Mouse (Mus musculus) kidney, adult 9 months (tissue): Measurements from ENCODE around the gene Phospho2.
"Not testable (repeated sequence)": the region's sequence is repeated elsewhere in the genome, so short reads cannot be mapped to it uniquely, and the experiment has no call there.

Experiments used
- DNase-seq: peaks from one replicate; pipeline ENCODE4 v3.0.0; 2022

The Phospho2 gene

DNA sequence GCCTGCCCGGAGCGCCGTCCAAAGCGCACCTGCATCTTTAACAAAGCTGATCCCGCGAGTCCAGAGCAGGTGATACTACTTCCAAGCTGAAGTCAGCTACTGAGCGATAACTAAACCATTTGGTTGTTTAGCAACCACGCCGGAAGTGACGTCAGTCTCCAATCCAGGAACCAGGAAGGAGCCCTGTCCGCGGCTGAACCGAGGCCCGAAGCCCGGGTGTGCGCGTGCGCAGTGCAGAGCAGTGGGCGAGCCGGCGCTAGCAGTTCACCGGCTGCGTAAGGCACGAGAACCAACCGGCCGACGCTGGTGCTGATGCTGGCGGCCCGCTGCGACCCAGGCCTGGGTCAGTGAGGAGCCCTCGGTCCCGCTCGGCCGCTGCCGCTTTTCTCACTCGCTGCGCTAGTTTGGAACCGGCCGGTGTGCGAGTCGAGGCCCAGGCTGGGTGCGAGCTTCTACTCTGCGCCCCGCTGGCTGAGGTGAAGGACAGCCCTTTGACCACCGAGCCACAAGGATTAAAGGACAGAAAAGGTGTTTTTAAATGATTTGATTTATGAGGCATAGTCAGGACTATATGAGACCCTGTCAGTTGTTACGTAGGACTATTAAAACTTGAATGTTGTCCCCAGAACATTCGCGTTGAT lies at the start of gene Phospho2, which contains the start of gene Ccdc173:
Phospho2 (plus strand) TSS at position 195 of the 641 bp plus-strand sequence.
Ccdc173 (minus strand) TSS at position 147 of the 641 bp plus-strand sequence.
- DNase-seq: peak; percentile 99

GRCm38 (mm10) chr2:69745091-69745490 lies 44.3 kb upstream of the Phospho2 start:
- DNase-seq: no peak

DNA sequence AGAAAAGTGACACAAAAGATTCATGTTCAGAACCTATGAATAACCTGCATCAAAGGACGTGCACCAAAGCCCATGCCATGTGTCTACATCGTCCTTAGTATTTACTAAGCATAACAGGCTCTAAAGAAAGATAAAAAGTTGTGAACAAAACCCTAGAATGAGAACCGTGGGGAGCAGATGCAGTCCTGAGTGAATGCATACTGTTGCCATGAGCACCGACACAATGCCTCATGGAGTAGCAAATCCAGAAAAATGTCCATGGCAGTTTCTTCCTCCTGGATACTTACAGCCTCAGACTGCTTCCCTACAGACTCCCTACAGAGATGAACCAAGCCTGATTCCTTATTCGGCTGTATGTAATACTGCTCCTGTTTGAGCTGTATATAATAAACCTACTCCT lies 28.4 kb upstream of the Phospho2 start:
- DNase-seq: no peak

- peak; percentile 11 for DNase-seq
Measured at GRCm38 (mm10) chr2:69763340-69763739, 26.1 kb upstream of the Phospho2 start.

DNA sequence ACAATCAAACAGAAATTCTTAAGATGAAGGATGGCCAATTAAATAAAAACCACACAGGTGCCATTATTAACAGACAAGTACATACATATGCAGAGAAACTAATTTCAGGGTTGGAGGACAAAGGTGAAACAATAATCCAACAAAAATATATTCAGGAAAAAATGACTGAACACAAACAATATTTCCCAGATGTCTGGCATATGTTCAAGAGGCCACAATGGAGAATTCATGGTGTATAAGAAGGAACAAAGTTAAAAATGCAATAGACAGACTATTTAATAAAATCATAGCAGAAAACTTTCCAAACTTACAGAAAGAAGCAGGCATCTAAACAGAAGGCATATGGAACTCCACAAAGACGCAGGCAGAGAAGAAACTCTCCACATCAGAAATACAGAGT lies 24.7 kb upstream of the Phospho2 start:
- DNase-seq: no peak

DNA sequence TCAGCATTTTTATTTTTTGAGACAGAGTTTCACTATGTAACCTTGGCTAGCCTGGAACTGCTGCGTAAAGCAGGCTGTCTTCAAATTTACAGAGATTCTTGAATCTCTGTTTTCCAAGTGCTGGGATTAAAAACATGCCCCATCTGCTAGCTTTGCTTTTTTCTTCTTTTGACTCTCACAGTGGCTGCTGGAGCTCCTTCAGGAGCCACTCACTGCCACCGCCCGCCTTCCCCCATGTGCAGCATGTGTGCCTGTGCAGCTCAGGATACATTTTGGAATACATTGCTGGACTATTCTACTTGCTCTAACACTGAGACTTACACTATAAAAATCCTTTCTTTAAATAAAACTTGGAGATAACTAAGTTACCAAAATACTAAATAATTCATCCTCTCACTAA lies 16.1 kb upstream of the Phospho2 start:
- no peak for DNase-seq

DNA sequence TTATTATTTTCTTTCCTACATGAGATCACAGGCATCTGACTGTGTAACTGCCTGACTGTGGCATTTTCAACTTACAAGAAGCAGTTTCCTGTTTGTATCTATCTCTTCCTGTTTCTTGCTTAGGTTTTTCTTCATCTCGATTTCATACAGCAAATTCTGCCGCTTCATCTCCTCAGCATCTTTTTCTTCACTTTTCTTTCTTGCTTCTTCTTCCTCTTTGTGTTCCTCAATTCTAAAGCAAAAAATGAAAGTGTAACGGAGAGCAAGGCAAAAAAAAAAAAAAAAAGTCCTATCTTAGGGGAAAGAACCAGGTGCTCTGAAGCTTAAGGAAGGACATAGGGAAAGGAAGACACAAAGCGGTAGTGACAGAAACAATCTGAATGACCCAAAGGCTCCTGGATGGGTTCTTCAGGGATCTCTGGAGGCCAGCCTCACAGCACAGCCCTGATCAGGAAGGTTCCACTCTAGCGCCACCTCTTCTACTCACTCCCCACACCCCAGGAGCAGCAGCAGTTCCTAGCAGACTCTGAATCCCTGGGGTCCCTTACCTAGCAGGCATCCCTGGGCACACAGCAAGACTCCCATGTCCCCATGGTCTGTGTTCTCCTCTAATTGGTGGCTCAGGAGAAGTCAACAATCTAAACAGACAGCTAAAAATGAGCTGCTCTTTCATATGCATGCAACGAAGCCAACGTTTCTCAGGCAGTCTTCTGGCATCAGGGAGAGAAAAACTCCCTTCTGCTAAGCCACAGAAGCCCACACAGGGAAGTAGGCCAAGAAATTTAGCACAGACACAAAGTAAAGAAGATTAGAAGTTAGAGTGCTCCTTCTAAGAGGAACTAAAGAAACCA lies 11.2 kb upstream of the Phospho2 start:
- DNase-seq: no peak

GRCm38 (mm10) chr2:69778836-69779177 lies 10.6 kb upstream of the Phospho2 start:
- DNase-seq: peak; percentile 51

DNA sequence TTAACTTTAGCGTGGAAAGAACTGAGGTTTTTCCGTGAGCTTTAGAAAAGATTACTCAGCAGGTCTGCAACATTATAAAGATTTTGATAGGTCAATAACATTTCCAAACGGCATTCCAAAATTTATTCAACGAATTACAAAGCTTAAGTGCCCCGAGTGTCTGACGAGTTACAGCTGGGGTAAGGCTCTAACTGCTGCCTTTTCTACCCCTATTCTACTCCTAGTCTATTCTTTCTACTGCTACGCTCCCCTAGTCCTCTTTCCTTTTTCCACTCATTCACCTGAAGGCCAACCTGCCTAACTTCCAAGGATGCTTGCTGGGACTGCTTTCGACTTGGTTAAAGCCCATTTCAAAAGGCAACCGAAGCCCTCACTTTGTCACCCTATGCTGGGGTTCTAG lies 449 bp upstream of the Phospho2 start:
- no peak for DNase-seq

GRCm38 (mm10) chr2:69790285-69790684 lies 862 bp downstream of the Phospho2 start:
- DNase-seq: peak; percentile 93

- DNase-seq: no peak
Measured at GRCm38 (mm10) chr2:69790722-69791121, 1.3 kb downstream of the Phospho2 start.

GRCm38 (mm10) chr2:69802911-69803312 lies 13.5 kb downstream of the Phospho2 start:
- DNase-seq: peak; percentile 75

- no peak for DNase-seq
Measured at GRCm38 (mm10) chr2:69803756-69804155, 14.3 kb downstream of the Phospho2 start.

DNA sequence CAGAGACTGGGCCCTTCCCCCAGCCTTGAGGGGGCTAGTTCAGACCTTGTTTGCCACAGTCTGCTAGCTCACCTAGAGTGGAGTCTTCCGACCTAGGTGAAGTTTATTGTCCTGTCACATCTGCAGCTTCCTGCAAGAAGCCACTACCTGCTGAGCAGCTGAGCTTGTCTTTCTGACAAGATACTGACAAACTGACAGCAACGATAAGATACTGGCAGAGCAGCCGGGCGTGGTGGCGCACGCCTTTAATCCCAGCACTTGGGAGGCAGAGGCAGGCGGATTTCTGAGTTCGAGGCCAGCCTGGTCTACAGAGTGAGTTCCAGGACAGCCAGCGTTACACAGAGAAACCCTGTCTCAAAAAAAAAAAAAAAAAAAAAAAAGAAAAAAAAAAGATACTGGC lies 15.2 kb downstream of the Phospho2 start:
- not testable (repeated sequence) for DNase-seq

- DNase-seq: no peak
Measured at GRCm38 (mm10) chr2:69810169-69810568, 20.7 kb downstream of the Phospho2 start.

DNA sequence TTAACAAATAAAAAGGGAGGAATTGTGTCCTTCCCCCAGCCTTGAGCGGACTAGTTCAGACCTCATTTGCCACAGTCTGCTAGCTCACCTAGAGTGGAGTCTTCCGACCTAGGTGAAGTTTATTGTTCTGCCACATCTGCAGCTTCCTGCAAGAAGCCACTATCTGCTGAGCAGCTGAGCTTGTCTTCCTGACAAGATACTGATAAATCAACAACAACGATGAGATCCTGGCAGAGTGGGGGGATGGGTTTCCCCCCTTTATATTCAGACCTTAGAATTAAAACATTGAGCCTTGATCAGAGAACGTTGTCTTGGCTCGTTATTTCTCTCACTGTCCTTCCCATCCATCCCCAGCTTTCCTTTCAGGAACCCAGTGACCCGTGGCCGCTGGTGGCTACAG lies 21.9 kb downstream of the Phospho2 start:
- DNase-seq: not testable (repeated sequence)

- no peak for DNase-seq
Measured at GRCm38 (mm10) chr2:69816575-69816974, 27.2 kb downstream of the Phospho2 start.

DNA sequence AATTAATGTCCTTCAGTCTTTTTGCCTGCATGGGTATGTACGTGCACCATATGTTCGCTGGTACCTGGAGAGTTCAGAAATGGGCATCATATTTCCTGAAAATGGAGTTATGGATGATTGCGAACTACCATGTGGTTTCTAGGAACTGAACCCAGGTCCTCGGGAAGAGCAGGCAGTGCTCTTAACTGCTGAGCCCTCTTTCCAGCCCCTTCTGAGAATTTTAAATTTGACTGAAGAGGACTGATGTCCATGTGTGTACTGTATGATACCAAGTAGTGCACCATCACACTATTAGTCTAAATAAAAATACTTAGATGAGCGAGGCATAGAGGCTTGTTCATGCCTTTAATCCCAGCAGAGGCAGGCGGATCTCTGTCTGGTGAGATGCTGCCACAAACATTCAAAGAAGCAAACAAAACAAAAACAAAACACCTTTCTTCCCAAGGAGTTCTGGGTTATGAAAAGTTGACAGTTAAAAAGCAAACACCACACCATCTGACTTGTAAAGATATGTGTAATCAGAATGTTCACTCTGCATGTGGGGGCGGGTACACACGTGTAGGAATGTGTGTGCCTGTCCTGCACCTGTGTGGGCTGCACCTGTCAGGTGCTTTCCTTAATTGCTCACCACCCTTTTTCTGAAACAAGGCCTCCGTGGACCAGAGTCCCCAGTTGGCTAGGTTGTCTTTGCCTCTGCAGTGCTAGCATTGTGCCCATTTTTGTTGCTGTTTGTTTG lies 29.1 kb downstream of the Phospho2 start:
- DNase-seq: no peak

DNA sequence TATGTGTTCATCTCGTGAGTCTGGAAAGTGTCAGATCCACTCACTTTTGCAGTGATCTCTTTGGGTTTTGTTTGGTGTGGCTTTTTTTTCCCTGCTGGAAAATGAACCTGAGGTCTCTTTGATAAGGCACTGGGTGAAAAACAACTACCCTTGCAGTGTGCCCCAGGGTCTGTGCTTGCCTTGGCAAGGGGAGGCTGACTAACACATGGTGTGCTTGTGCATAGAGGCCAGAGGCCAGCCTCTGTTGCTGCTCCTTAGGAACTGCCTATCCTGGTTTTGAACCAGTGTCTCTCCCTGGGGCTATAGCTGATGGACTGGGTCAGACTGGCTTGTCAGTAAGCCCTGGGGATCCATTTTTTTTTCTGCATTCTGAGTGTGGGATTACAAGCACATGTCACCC lies 30.8 kb downstream of the Phospho2 start:
- DNase-seq: no peak

- DNase-seq: no peak
Measured at GRCm38 (mm10) chr2:69821711-69822110, 32.3 kb downstream of the Phospho2 start, which contains the start of gene Klhl23. TSS of gene Klhl23 (plus strand) at chr2:69821944.

GRCm38 (mm10) chr2:69822361-69823128 lies 33.1 kb downstream of the Phospho2 start:
- peak; percentile 14 for DNase-seq

GRCm38 (mm10) chr2:69823129-69823677 lies 33.8 kb downstream of the Phospho2 start:
- no peak for DNase-seq
